Mouse (Mus musculus) heart, adult 2 months (tissue): Measurements from ENCODE around the gene Tcf12. TPM values are rescaled to one million over a fixed set of nuclear protein-coding genes. Genes with fewer than 3 reads are reported as not detected.
A peak's percentile ranks its signal among the peaks of the same experiment; 100 is the strongest.

Source experiments
- DNase-seq, 2 experiments: peaks; one replicate each; pipeline ENCODE4 v3.0.0; 2021
- H3K27ac ChIP-seq: fragments of 200-600 bp; 2 replicates; pipeline ENCODE4 v1.8.1; 2022
- H3K27me3 ChIP-seq: fragments of 200-500 bp; 2 replicates; pipeline ENCODE4 v1.6.1; 2012; ENCODE audit warnings: mild to moderate bottlenecking, low read length, inconsistent platforms, mixed read lengths; ENCODE audit not compliant: control insufficient read depth, insufficient read depth
- H3K36me3 ChIP-seq: fragments of 200-500 bp; 2 replicates; pipeline ENCODE4 v1.6.1; 2012; ENCODE audit warnings: low read length, inconsistent platforms; ENCODE audit not compliant: control insufficient read depth, insufficient read depth
- H3K4me1 ChIP-seq: fragments of 200-500 bp; 2 replicates; pipeline ENCODE4 v1.6.1; 2011; ENCODE audit warnings: low read length; ENCODE audit not compliant: control insufficient read depth, insufficient read depth
- H3K4me3 ChIP-seq: fragments of 200-600 bp; 2 replicates; pipeline ENCODE4 v1.8.1; 2022
- H3K79me2 ChIP-seq: fragments of 200-500 bp; replicated peaks from 2 replicates; pipeline ENCODE4 v1.6.1; 2012; ENCODE audit warnings: mild to moderate bottlenecking, inconsistent platforms, low read length, moderate library complexity, mixed read lengths; ENCODE audit not compliant: control insufficient read depth, insufficient read depth
- H3K9ac ChIP-seq: fragments of 200-500 bp; 2 replicates; pipeline ENCODE4 v1.6.1; 2012; ENCODE audit warnings: low read depth, mild to moderate bottlenecking, control low read depth, inconsistent platforms, low read length, mixed read lengths
- CTCF ChIP-seq: fragments of 200-600 bp; IDR thresholded peaks from 2 replicates; pipeline ENCODE4 v1.8.1; 2022; ENCODE audit warnings: antibody characterized with exemption, mild to moderate bottlenecking, moderate library complexity
- EP300 ChIP-seq: fragments of 200-500 bp; IDR thresholded peaks from 2 replicates; pipeline ENCODE4 v1.6.1; 2011; ENCODE audit warnings: low read depth, low read length, control low read depth; ENCODE audit not compliant: insufficient read depth
- POLR2A ChIP-seq: fragments of 200-500 bp; IDR thresholded peaks from 2 replicates; pipeline ENCODE4 v1.6.1; 2011; ENCODE audit warnings: mild to moderate bottlenecking, low read depth, low read length, control low read depth; ENCODE audit not compliant: insufficient read depth
- WGBS: fragments of 180-500 bp; shearing (Covaris S2); methylation state at CpG from one replicate; pipeline ENCODE4 v1.1.7; 2018; 5-methylcytosine and 5-hydroxymethylcytosine counted together
- intact Hi-C: fragments of 180-260 bp; cut with DNase I; formaldehyde crosslinking; loops from one replicate; pipeline ENCODE4 v1.15.1; 2025
- polyA plus RNA-seq: library from polyadenylated mRNA; depleted of rRNA; stranded (reverse); fragments of >200 nt; gene quantifications from 2 replicates; pipeline ENCODE4 v1.2.3, GENCODE M21; 2012
- total RNA-seq, 2 experiments: library from RNA; stranded (reverse); gene quantifications; 2 replicates each; pipeline ENCODE4 v1.2.3; 2021

Gene Tcf12
- total and polyA plus RNA-seq, 3 experiments: 29.7 to 38.0 (median 33.9) TPM

DNA sequence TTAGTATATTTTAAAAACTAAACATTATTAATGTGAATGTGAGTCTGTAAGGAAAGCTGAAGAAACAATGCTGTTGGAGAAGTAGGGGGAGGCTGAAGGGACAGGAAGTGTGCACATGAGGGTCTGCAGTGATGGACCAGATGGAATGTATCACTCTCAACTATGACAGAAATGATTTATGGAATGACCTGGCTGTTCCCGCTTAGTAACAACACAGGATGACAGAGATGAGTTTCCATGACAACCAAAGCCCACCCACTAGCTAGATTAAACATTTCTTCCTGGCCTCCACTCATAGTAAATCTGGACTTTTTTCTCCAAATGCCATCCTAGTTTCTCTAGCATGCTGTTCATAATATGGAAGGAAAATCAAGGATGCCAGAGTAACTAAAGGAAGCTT lies 231.0 kb downstream of the Tcf12 start:
- Histone ChIP-seq H3K9ac (no peak overlapping the region), H3K4me3 (no peak overlapping the region), H3K27ac (no peak overlapping the region), H3K36me3 (peaks cover 5% of the 10 kb centered on the region), H3K4me1 (no peaks in the 10 kb centered on the region), H3K27me3 (no peaks in the 10 kb centered on the region), H3K79me2 (no peaks in the 10 kb centered on the region)
- 76% methylated on average over 1 of the region's 1 CpGs for WGBS
- no peak for DNase-seq
- intact Hi-C loops: loop anchor here (5.0 kb wide), 1 partner anchor 312 kb away; no protein-coding TSS in a partner anchor
- no peak for TF ChIP-seq CTCF
- no peak for TF ChIP-seq POLR2A
- TF ChIP-seq EP300: no peak

- Histone ChIP-seq H3K27me3 (no peaks in the 10 kb centered on the region), H3K36me3 (peaks cover 5% of the 10 kb centered on the region), H3K4me3 (no peak overlapping the region), H3K9ac (no peak overlapping the region), H3K79me2 (no peaks in the 10 kb centered on the region), H3K27ac (no peak overlapping the region), H3K4me1 (no peaks in the 10 kb centered on the region)
- DNase-seq: no peak
- TF ChIP-seq POLR2A: no peak
- TF ChIP-seq EP300: no peak
- TF ChIP-seq CTCF: no peak
- intact Hi-C loops: loop anchor here (5.0 kb wide), 1 partner anchor 312 kb away; no protein-coding TSS in a partner anchor
- WGBS: 66% methylated on average over 5 of the region's 5 CpGs
These were observed 231.7 kb downstream of the Tcf12 start for GRCm38 (mm10) chr9:71879972-71880371.

DNA sequence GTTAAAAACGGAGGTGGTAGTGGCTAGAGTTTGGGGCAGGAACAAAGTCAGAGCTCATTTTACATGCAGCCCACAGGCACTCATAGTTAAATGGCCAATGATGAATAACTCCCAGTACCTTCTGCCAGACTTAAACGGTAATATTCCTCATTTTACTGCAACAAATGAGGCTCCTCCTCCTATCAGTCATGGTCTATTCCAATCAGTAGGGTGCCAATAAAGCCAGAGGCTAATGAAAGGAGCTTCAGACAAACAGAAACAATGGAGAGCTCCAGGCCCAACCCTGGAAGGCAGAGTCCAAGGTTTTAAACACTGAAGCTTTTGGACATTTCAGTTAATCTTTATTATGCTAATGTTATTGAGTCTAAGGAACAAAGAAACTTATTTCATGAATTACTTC lies 232.3 kb downstream of the Tcf12 start:
- WGBS: 81% methylated on average over 2 of the region's 2 CpGs
- no peak for DNase-seq
- Histone ChIP-seq H3K9ac (no peak overlapping the region), H3K36me3 (peaks cover 7% of the 10 kb centered on the region), H3K79me2 (no peaks in the 10 kb centered on the region), H3K4me3 (no peak overlapping the region), H3K4me1 (no peaks in the 10 kb centered on the region), H3K27me3 (no peaks in the 10 kb centered on the region), H3K27ac (no peak overlapping the region)
- intact Hi-C loops: no loop called here
- no peak for TF ChIP-seq POLR2A
- TF ChIP-seq CTCF: no peak
- TF ChIP-seq EP300: no peak

DNA sequence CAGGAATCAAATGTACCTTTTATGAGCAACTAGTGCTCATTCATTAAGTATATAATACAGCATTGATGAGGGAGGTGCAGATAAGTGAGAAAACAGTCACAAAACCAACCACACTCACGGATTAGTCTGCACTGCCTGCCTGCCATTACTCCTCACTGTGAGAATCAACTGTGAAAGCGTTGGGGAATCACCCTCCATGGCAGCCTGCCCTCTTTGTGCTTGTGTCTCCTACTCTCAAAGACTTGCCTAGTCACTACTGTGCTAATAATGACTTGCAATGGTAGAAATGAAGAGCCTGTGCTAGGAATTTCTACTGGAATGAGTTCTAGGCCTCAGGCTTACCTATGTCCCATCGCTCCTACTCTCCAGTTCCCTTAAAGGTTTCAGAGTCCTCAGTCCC lies 233.8 kb downstream of the Tcf12 start:
- Histone ChIP-seq H3K79me2 (no peaks in the 10 kb centered on the region), H3K9ac (no peak overlapping the region), H3K27ac (no peak overlapping the region), H3K4me3 (no peak overlapping the region), H3K4me1 (no peaks in the 10 kb centered on the region), H3K27me3 (no peaks in the 10 kb centered on the region), H3K36me3 (peaks cover 7% of the 10 kb centered on the region)
- TF ChIP-seq CTCF: no peak
- TF ChIP-seq EP300: no peak
- no peak for TF ChIP-seq POLR2A
- intact Hi-C loops: no loop called here
- WGBS: 90% methylated on average over 3 of the region's 3 CpGs
- no peak for DNase-seq

DNA sequence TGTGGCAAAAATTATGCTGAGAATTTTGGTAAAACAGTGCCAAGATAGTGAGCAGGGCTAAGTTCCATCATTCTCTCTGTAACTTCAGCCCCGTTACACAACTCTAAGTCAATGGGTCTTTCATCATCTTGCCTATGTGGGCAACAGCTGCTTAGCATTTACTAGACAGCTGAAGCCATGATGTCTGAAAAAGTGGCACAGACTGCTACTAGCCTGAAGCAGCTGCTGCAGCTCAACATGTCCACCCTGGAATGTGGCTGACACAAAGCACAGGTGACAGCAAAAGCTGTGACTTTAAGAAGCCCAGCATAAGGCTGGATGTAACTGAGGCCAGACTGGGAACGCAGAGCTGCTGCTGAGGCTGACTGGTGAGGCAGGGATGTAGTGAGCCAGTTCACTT lies 236.9 kb downstream of the Tcf12 start:
- Histone ChIP-seq H3K9ac (no peak overlapping the region), H3K27ac (no peak overlapping the region), H3K79me2 (no peaks in the 10 kb centered on the region), H3K4me1 (no peaks in the 10 kb centered on the region), H3K4me3 (no peak overlapping the region), H3K27me3 (no peaks in the 10 kb centered on the region), H3K36me3 (peaks cover 4% of the 10 kb centered on the region)
- intact Hi-C loops: no loop called here
- 88% methylated on average over 2 of the region's 2 CpGs for WGBS
- DNase-seq: no peak
- 0 out of 2 replicates have a peak, but pooled peaks have one; percentile 16 for TF ChIP-seq EP300
- no peak for TF ChIP-seq CTCF

GRCm38 (mm10) chr9:71874035-71874572 lies 237.6 kb downstream of the Tcf12 start:
- Histone ChIP-seq H3K4me1 (no peaks in the 10 kb centered on the region), H3K79me2 (no peaks in the 10 kb centered on the region), H3K9ac (no peak overlapping the region), H3K27me3 (no peaks in the 10 kb centered on the region), H3K36me3 (peaks cover 4% of the 10 kb centered on the region; the same call in 1 of the 2 replicates), H3K27ac (no peak overlapping the region), H3K4me3 (no peak overlapping the region)
- 55% methylated on average over 3 of the region's 3 CpGs for WGBS
- TF ChIP-seq CTCF (no peak), POLR2A (no peak), EP300 (no peak)
- DNase-seq: no peak
- intact Hi-C loops: no loop called here
